ENCODE assay signal across 20 mouse cellular contexts in the genomic region with DNA sequence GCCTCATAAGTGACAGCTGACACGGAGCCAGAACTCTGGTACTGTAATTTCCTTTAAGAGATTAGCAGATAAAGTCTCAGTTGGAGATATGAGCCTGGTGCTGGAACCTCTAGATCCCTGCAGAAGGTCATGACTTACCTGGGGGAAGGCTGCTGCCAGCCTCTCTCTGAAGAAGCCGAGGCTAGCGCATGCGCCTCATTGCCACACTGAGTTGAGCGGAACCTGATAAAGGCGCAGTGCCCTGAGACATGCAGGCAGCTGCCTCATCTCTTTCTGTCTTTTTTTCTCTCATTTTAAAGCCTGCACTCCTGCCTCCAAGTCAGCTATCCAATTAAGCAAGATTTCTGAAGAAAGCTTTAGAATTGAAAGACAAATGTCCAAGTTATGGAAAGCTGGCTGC.
A peak's percentile ranks its signal among the peaks of the same experiment; 100 is the strongest.
DNase-seq lines count a peak whose midpoint lies in the region; ATAC-seq and TF ChIP-seq lines count a peak whose summit lies in the region.
"Had no signal": no experiment of that assay in that cellular context is flagged by ENCODE, and none has a peak within 500 bp of the region (broad histone marks: within the 10 kb centered on the region; RNA-seq: fewer than 3 reads in every experiment).

No protein-coding gene starts in this region.

- no peaks in the 10 kb centered on the region for H3K36me3 ChIP-seq in forebrain, embryonic 14.5 days (ENCODE audit: control insufficient read depth, insufficient read depth, low read length)
- H3K36me3 ChIP-seq in forebrain, embryonic 11.5 days (ENCODE audit: control insufficient read depth, insufficient read depth, low read length): no peaks in the 10 kb centered on the region
- H3K36me3 ChIP-seq in hindbrain, postnatal 0 days (ENCODE audit: insufficient read depth, low read length): no peaks in the 10 kb centered on the region
- H3K36me3 ChIP-seq in hindbrain, embryonic 14.5 days (replicated peaks; ENCODE audit: control insufficient read depth, insufficient read depth): no peaks in the 10 kb centered on the region
- H3K36me3 ChIP-seq in midbrain, embryonic 16.5 days (ENCODE audit: control insufficient read depth, insufficient read depth, low read length): no peaks in the 10 kb centered on the region
- no peaks in the 10 kb centered on the region for H3K36me3 ChIP-seq in midbrain, embryonic 13.5 days
- H3K36me3 ChIP-seq: embryonic facial prominence, embryonic 10.5 days; G1E; hindbrain, embryonic 13.5 days had no signal

- peak; percentile 22 for DNase-seq in forebrain, embryonic 14.5 days (ENCODE audit: low spot score)
- DNase-seq in forebrain, embryonic 11.5 days (ENCODE audit: low spot score): no peak
- DNase-seq in hindbrain, postnatal 0 days (ENCODE audit: low spot score): peak; percentile 47
- no peak for DNase-seq in hindbrain, embryonic 14.5 days (ENCODE audit: low spot score)
- peak; percentile 61 for DNase-seq in brain, adult 2 months (ENCODE audit: low read depth, low spot score)
- DNase-seq in retina, postnatal 1 day: no peak
- DNase-seq: adrenal gland, adult 8-10 months; B cell, adult 2 months; cerebellum, adult 9-11 months; cerebellum, postnatal 36 days; forebrain, postnatal 0 days; gastrocnemius, postnatal 36 days; heart, adult 11 months; heart, postnatal 10 days had no signal

- no peak overlapping the region for H3K4me3 ChIP-seq in forebrain, embryonic 14.5 days (ENCODE audit: low read depth, low read length)
- H3K4me3 ChIP-seq in forebrain, embryonic 11.5 days (ENCODE audit: low read depth, low read length): no peak overlapping the region
- H3K4me3 ChIP-seq in hindbrain, postnatal 0 days (ENCODE audit: low read length): no peak overlapping the region
- no peak overlapping the region for H3K4me3 ChIP-seq in hindbrain, embryonic 14.5 days (replicated peaks; ENCODE audit: low read length)
- no peak overlapping the region for H3K4me3 ChIP-seq in midbrain, embryonic 16.5 days (ENCODE audit: low read depth, low read length)
- no peak overlapping the region for H3K4me3 ChIP-seq in midbrain, embryonic 13.5 days (replicated peaks)
- H3K4me3 ChIP-seq: embryonic facial prominence, embryonic 10.5 days; hindbrain, embryonic 13.5 days had no signal

- no peak overlapping the region for H3K27ac ChIP-seq in forebrain, embryonic 14.5 days (ENCODE audit: low read depth, low read length)
- H3K27ac ChIP-seq in forebrain, embryonic 11.5 days (ENCODE audit: low read depth, low read length): no peak overlapping the region
- peak overlapping the region; percentile 4; the same call in 1 of the 2 replicates for H3K27ac ChIP-seq in hindbrain, postnatal 0 days
- no peak overlapping the region for H3K27ac ChIP-seq in hindbrain, embryonic 14.5 days
- peak overlapping the region; percentile 50; the same call in 1 of the 2 replicates for H3K27ac ChIP-seq in midbrain, embryonic 16.5 days (ENCODE audit: low read length)
- H3K27ac ChIP-seq in midbrain, embryonic 13.5 days: no peak overlapping the region
- H3K27ac ChIP-seq: embryonic facial prominence, embryonic 10.5 days; hindbrain, embryonic 13.5 days had no signal

- H3K27me3 ChIP-seq in forebrain, embryonic 14.5 days (replicated peaks; ENCODE audit: control insufficient read depth, insufficient read depth, low read length): no peaks in the 10 kb centered on the region
- no peaks in the 10 kb centered on the region for H3K27me3 ChIP-seq in forebrain, embryonic 11.5 days (ENCODE audit: control insufficient read depth, insufficient read depth, low read length)
- H3K27me3 ChIP-seq in hindbrain, postnatal 0 days (ENCODE audit: insufficient read depth, low read length): no peaks in the 10 kb centered on the region
- H3K27me3 ChIP-seq in hindbrain, embryonic 14.5 days (ENCODE audit: control insufficient read depth, insufficient read depth, low read length): no peaks in the 10 kb centered on the region
- H3K27me3 ChIP-seq in midbrain, embryonic 16.5 days (ENCODE audit: control insufficient read depth, insufficient read depth, low read depth, low read length): no peaks in the 10 kb centered on the region
- no peaks in the 10 kb centered on the region for H3K27me3 ChIP-seq in midbrain, embryonic 13.5 days
- H3K27me3 ChIP-seq: hindbrain, embryonic 13.5 days had no signal

- WGBS in forebrain, embryonic 14.5 days: 69% methylated on average over 6 of the region's 6 CpGs
- WGBS in forebrain, embryonic 11.5 days: 79% methylated on average over 6 of the region's 6 CpGs
- 67% methylated on average over 6 of the region's 6 CpGs for WGBS in hindbrain, postnatal 0 days
- WGBS in hindbrain, embryonic 14.5 days: 80% methylated on average over 6 of the region's 6 CpGs
- WGBS in midbrain, embryonic 16.5 days: 69% methylated on average over 6 of the region's 6 CpGs
- WGBS in midbrain, embryonic 13.5 days: 81% methylated on average over 6 of the region's 6 CpGs

- H3K9me3 ChIP-seq in forebrain, embryonic 14.5 days (replicated peaks; ENCODE audit: control insufficient read depth, low read length): no peaks in the 10 kb centered on the region
- H3K9me3 ChIP-seq in forebrain, embryonic 11.5 days (ENCODE audit: control insufficient read depth, low read length): no peaks in the 10 kb centered on the region
- no peaks in the 10 kb centered on the region for H3K9me3 ChIP-seq in hindbrain, postnatal 0 days (ENCODE audit: low read length)
- peaks cover 5% of the 10 kb centered on the region; the same call in 1 of the 2 replicates for H3K9me3 ChIP-seq in hindbrain, embryonic 14.5 days (ENCODE audit: control insufficient read depth, low read length)
- H3K9me3 ChIP-seq in midbrain, embryonic 16.5 days (replicated peaks; ENCODE audit: control insufficient read depth, low read length, poor library complexity, severe bottlenecking): peaks cover 4% of the 10 kb centered on the region; the same call in 1 of the 2 replicates
- no peaks in the 10 kb centered on the region for H3K9me3 ChIP-seq in midbrain, embryonic 13.5 days
- H3K9me3 ChIP-seq: embryonic facial prominence, embryonic 10.5 days; hindbrain, embryonic 13.5 days had no signal

- no peak overlapping the region for H3K9ac ChIP-seq in forebrain, embryonic 14.5 days (ENCODE audit: low read length)
- H3K9ac ChIP-seq in forebrain, embryonic 11.5 days (ENCODE audit: low read length): no peak overlapping the region
- H3K9ac ChIP-seq in hindbrain, postnatal 0 days (replicated peaks; ENCODE audit: low read length): no peak overlapping the region
- no peak overlapping the region for H3K9ac ChIP-seq in hindbrain, embryonic 14.5 days
- H3K9ac ChIP-seq in midbrain, embryonic 16.5 days (ENCODE audit: low read depth, low read length): no peak overlapping the region; the same call in 1 of the 2 replicates
- H3K9ac ChIP-seq in midbrain, embryonic 13.5 days (replicated peaks): no peak overlapping the region
- H3K9ac ChIP-seq: forebrain, postnatal 0 days; hindbrain, embryonic 13.5 days had no signal

- no peak for ATAC-seq in forebrain, embryonic 14.5 days
- ATAC-seq in forebrain, embryonic 11.5 days (replicated peaks; ENCODE audit: low FRiP score): no peak
- ATAC-seq in hindbrain, postnatal 0 days: no peak
- no peak for ATAC-seq in hindbrain, embryonic 14.5 days (ENCODE audit: low FRiP score)
- ATAC-seq in midbrain, embryonic 16.5 days: no peak
- ATAC-seq in midbrain, embryonic 13.5 days: no peak
- ATAC-seq: CD4-positive, CD25-positive, alpha-beta regulatory T cell, adult 4 months; forebrain, postnatal 0 days had no signal

- no peaks in the 10 kb centered on the region for H3K4me1 ChIP-seq in forebrain, embryonic 14.5 days (ENCODE audit: control insufficient read depth, insufficient read depth, low read length)
- H3K4me1 ChIP-seq in forebrain, embryonic 11.5 days (replicated peaks; ENCODE audit: control insufficient read depth, insufficient read depth, low read length): no peaks in the 10 kb centered on the region
- H3K4me1 ChIP-seq in hindbrain, postnatal 0 days (ENCODE audit: insufficient read depth, low read length): no peaks in the 10 kb centered on the region
- no peaks in the 10 kb centered on the region for H3K4me1 ChIP-seq in hindbrain, embryonic 14.5 days (replicated peaks; ENCODE audit: control insufficient read depth, insufficient read depth, low read length)
- H3K4me1 ChIP-seq in midbrain, embryonic 16.5 days (ENCODE audit: control insufficient read depth, insufficient read depth, low read length): no peaks in the 10 kb centered on the region
- no peaks in the 10 kb centered on the region for H3K4me1 ChIP-seq in midbrain, embryonic 13.5 days (replicated peaks)
- H3K4me1 ChIP-seq: embryonic facial prominence, embryonic 10.5 days; hindbrain, embryonic 13.5 days had no signal

- H3K4me2 ChIP-seq in forebrain, embryonic 14.5 days (ENCODE audit: low read length): no peak overlapping the region
- H3K4me2 ChIP-seq in forebrain, embryonic 11.5 days (ENCODE audit: low read depth, low read length, severe bottlenecking): no peak overlapping the region
- H3K4me2 ChIP-seq in hindbrain, postnatal 0 days (ENCODE audit: low read depth, low read length): no peak overlapping the region
- no peak overlapping the region for H3K4me2 ChIP-seq in hindbrain, embryonic 14.5 days (replicated peaks)
- no peak overlapping the region for H3K4me2 ChIP-seq in midbrain, embryonic 16.5 days (ENCODE audit: low read length)
- H3K4me2 ChIP-seq in midbrain, embryonic 13.5 days (replicated peaks): no peak overlapping the region
- H3K4me2 ChIP-seq: hindbrain, embryonic 13.5 days had no signal

- no peak for TF ChIP-seq CTCF in hindbrain, postnatal 0 days (IDR thresholded peaks at IDR 0.05; ENCODE audit: low read depth)

Comparison
In these comparisons a context has a peak if more than half of its experiments do, and no peak if none do; other contexts are left out.
1. DNase-seq: peak in forebrain, embryonic 14.5 days (single experiment), hindbrain, postnatal 0 days (single experiment) and brain, adult 2 months (single experiment); none in forebrain, embryonic 11.5 days (single experiment), hindbrain, embryonic 14.5 days (single experiment) and retina, postnatal 1 day (single experiment).
2. H3K27ac ChIP-seq: peak in hindbrain, postnatal 0 days (single experiment) and midbrain, embryonic 16.5 days (single experiment); none in forebrain, embryonic 14.5 days (single experiment), forebrain, embryonic 11.5 days (single experiment), hindbrain, embryonic 14.5 days (single experiment) and midbrain, embryonic 13.5 days (single experiment).